Mouse (Mus musculus) spleen, adult 12 weeks (tissue): Measurements from ENCODE around the gene Thegl.

Source experiments
- DNase-seq: peaks from one replicate; pipeline ENCODE4 v3.0.0; 2022; ENCODE audit warnings: low spot score

Thegl gene

GRCm38 (mm10) chr5:77052616-77053015 is 36.8 kb downstream of the Thegl start:
- DNase-seq = no peak

DNA sequence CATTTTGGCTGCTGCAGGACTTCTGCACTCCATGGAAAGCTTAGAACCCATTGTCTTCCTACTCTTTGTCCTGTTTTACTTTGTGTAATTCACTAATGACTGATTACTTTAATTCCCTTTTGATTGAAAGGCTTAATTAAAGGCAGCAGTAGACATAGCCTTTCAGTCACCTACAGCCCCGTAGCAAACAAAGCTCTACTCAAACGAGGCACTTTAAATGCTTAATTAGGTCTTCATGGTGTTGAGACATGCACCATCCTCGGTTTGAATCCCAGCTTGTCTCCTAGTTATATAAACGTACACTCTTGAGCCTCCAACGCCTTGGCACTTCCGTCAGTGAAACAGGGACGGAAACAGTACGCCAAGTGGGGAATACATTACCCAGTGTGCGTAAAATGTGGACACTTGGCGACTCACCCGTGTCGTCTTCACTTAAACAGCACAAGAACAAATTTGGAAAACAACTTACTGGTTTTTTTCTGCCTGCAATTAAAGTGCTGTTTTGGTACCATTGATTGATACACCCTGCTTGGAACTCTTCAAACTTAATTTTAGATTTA is 41.1 kb downstream of the Thegl start:
- DNase-seq = no peak

DNA sequence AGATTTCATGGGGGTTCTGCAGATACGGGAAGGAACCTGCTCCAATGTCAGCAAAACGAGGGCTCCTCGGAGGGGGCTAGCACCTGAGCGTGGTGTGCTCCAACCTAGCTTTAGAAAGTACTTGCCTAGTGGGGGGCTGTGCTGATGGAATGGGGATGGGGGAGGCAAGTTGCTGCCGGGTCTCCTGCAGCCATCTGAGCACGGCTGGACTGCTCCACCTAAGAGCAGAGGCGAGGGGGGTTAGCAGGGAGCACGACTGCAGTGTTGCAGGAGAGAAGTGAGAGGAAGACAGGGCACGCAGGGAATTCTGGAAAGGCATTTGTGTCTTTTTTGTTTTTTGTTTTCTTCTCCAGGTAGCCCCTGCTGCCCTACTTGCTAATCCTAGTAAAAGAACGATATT is 44.5 kb downstream of the Thegl start:
- no peak for DNase-seq

GRCm38 (mm10) chr5:77061372-77062038 is 45.7 kb downstream of the Thegl start:
- peak; percentile 51 for DNase-seq

GRCm38 (mm10) chr5:77067321-77067720 is 51.5 kb downstream of the Thegl start:
- no peak for DNase-seq

- no peak for DNase-seq
These were observed 55.2 kb downstream of the Thegl start for GRCm38 (mm10) chr5:77070987-77071386.

DNA sequence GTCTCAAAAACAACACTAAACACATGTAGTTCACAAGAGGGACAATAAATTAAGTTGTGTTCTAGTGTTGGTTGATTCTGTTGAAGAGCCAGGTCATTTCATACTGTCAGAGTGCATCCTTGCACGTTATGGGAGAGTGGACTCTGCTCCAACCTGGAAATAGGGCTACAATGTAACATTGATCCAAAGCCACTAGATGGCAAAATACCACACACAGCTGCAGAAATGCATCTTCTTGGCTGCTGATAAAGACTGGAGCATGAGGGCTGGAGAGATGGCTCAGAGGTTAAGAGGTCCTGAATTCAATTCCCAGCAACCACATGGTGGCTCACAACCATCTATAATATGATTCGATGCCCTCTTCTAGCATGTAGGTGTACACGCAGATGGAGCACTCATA is 55.8 kb downstream of the Thegl start:
- DNase-seq = no peak

DNA sequence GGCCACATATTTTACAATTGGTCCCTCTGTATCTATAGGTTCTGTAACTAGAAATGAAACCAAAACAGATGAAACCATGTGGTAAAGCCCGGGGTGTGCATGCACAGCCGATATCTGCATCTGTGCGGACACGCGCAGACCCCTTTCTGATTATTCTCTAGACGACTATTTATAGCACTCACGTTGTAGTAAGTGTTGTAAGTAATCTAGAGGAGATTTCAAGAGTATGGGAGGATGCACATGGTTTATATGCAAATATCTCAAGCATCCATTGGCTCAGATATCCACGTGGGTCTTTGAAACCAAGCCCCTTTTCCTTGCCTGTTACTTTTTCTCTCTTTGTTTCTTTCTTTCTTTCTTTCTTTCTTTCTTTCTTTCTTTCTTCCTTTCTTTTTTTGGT is 58.0 kb downstream of the Thegl start:
- no peak for DNase-seq

DNA sequence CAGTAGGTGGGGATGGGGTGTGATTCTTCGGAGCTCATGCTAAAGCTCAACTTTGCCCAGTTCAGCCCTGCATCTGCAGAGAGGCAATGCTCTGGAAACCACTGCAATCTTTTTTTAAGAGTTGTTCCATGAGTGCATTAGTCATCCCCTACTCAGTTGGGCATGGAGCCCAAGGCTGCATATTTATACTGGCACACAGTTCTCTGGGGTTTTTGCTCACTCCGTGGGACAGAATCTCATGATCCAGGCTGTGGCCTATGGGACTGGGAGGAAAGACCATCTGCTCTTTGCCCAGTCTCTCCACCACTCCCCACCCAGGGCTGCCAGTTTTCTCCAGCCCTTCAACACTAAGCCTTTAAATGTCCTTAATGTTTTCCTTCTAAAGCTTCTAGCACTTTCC is 59.1 kb downstream of the Thegl start:
- no peak for DNase-seq

DNA sequence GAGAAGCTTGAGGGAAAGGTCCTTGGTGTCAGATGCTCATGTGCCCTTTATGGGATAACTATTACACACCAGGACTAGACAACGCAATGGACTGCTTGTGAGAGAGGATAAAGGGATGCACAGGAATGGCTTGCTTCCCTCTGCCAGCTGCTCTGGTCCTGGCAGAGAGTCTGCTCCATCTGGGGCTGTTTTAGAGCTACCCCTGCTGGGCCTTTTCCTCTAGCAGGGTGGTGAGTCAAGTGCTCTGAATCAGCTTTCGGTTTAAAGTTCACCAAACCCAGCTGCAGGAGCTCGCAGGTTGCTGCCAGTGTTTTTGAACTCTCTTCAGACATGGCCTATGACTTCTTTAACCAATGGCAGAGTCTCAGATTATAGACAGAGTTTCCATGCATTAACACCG is 60.1 kb downstream of the Thegl start:
- no peak for DNase-seq

GRCm38 (mm10) chr5:77080761-77081160 is 64.9 kb downstream of the Thegl start:
- no peak for DNase-seq

GRCm38 (mm10) chr5:77082735-77083134 is 66.9 kb downstream of the Thegl start:
- DNase-seq = no peak

GRCm38 (mm10) chr5:77084418-77084817 is 68.6 kb downstream of the Thegl start:
- no peak for DNase-seq

DNA sequence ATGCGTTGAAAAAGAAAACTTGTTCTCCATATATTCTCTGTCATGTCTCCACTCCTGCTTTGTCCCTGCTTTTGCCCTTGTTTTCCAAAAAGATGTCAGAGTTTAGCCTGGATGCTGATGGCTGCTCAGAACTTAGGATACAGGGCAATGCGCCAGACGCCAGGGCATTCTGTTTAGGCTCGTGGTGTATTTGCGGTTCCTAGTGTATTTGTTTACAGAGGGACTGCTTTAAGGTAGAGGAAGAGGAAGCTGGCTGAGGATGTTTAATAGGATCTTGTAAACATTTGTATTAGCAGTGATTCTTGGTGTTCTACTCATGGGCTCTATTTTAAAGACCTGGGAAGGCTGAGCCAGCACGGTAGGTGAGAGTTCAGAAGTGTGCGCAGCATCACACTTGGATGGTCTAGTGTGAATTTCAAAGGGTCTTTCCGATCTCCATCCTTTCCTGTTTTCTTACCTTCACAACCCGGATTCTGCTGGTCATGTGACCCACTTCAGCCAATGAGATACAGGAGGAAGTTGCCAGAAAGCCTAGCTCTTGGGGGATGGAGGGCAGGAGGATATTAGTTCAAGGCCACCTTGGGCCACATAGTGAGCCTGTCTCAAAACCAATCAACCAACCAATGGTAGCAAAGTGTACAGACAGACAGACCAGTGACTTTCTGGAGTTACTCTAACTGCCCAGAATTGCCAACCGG is 70.1 kb downstream of the Thegl start:
- no peak for DNase-seq

DNA sequence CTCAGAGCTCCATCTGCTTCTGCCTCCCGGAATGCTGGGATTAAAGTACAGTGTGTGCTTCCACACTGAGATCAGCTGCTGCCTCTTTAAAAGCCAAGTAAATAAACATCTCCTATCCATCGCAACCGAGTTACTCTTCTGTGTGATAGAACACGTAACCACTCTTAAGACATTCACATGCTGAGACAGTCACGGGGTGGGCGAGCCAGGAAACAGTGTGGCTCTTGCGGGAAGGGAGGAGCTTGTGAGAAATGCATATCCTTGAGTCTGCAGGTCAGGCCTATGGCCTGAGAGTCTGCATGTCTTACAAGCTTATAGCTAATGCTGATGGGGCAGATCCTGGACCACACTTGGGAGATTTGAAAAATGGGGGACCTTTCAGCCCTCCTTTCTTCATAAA is 70.7 kb downstream of the Thegl start:
- DNase-seq = no peak

GRCm38 (mm10) chr5:77087122-77087521 is 71.3 kb downstream of the Thegl start:
- no peak for DNase-seq

DNA sequence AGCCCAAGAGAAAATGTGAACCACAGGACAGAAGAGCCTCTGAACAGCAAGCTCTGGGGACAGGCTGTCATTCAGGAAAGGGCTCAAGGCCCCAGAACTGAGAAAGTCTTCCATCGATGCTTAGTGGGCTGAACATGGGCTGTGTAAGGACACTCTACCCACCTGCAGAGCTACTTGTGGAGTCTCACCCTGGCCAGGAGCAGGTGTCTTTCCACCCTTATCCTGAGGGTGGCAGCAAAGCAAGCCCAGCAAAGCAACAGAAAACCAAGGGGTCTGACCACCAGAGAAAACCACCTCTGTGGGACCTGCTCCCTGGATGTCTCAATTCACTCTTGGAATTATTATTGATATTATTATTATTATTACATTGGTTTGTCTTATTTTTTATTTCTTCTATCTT is 73.5 kb downstream of the Thegl start:
- peak; percentile 21 for DNase-seq

DNA sequence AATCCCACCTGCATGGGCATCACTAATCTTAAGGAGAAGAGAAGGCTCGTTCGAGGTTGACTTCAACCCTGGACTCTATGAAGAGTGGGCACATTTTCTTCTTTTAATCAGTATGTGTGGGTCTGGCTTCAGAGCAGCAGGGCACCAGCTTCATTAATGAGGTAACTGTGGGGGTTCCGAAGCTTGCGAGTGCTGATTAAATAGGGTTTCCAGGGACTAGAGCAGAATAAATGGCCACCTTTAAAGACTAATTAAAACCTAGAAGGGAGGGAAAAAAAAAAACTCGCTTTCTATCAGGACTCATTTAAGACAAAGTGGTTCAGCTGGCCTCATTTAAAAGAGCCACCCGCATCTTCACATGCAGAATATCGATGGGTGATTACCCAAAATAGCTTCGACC is 74.1 kb downstream of the Thegl start:
- DNase-seq = no peak

- no peak for DNase-seq
These were observed 74.8 kb downstream of the Thegl start for GRCm38 (mm10) chr5:77090521-77091096.

GRCm38 (mm10) chr5:77091923-77092322 is 76.1 kb downstream of the Thegl start:
- no peak for DNase-seq

GRCm38 (mm10) chr5:77092531-77092930 is 76.7 kb downstream of the Thegl start:
- DNase-seq = peak; percentile 6

DNA sequence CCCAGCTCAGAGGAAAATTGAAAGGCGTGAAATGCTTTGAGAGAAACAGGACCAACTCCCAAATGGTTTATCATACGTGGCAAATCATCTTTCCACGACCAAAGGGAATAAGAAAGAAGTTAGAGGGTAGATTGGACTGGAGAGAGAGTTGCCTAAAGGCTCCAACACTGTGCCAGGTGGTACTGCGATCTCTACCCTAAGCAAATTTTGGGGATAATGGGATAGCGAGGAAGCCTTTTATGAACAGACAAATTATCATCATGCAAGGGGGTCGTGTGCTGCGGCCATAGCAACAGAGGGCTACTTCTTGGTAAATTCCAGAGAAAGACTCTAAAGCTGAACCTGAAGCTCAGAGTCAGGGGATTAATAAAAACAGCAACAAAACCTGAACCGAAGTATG is 78.1 kb downstream of the Thegl start:
- no peak for DNase-seq
